Comparison of ENCODE assay signal across 8 mouse cellular contexts in genomic region chrX:85343517-85343916, GRCm38 (mm10).
DNase-seq lines count a peak whose midpoint lies in the region; ATAC-seq and TF ChIP-seq lines count a peak whose summit lies in the region.

No protein-coding gene starts in this region.

- H3K9ac ChIP-seq in forebrain, postnatal 0 days = no peak overlapping the region
- H3K9ac ChIP-seq in kidney, embryonic 15.5 days = no peak overlapping the region
- H3K9ac ChIP-seq in neural tube, embryonic 14.5 days (replicated peaks; ENCODE audit: low read depth, low read length) = no peak overlapping the region

- no peaks in the 10 kb centered on the region for H3K4me1 ChIP-seq in forebrain, postnatal 0 days (ENCODE audit: insufficient read depth)
- H3K4me1 ChIP-seq in kidney, embryonic 15.5 days = no peaks in the 10 kb centered on the region
- no peaks in the 10 kb centered on the region for H3K4me1 ChIP-seq in neural tube, embryonic 14.5 days (ENCODE audit: control insufficient read depth, insufficient read depth, low read length)

- TF ChIP-seq CTCF in forebrain, postnatal 0 days (IDR thresholded peaks at IDR 0.05; ENCODE audit: low read depth) = no peak

- H3K27ac ChIP-seq in forebrain, postnatal 0 days (ENCODE audit: low read depth, low read length) = no peak overlapping the region
- no peak overlapping the region for H3K27ac ChIP-seq in kidney, embryonic 15.5 days
- no peak overlapping the region for H3K27ac ChIP-seq in neural tube, embryonic 14.5 days (ENCODE audit: low read depth, low read length)

- H3K4me2 ChIP-seq in forebrain, postnatal 0 days (ENCODE audit: low read depth) = no peak overlapping the region
- H3K4me2 ChIP-seq in kidney, embryonic 15.5 days = no peak overlapping the region
- no peak overlapping the region for H3K4me2 ChIP-seq in neural tube, embryonic 14.5 days (ENCODE audit: low read depth, low read length)

- no peaks in the 10 kb centered on the region for H3K9me3 ChIP-seq in forebrain, postnatal 0 days (ENCODE audit: low read length)
- H3K9me3 ChIP-seq in kidney, embryonic 15.5 days (replicated peaks) = no peaks in the 10 kb centered on the region
- H3K9me3 ChIP-seq in neural tube, embryonic 14.5 days (ENCODE audit: control insufficient read depth, low read length) = no peaks in the 10 kb centered on the region

- peak; percentile 48; the same call in 1 of the 2 replicates for ATAC-seq in forebrain, postnatal 0 days
- 0 out of 2 replicates have a peak, but pooled peaks have one; percentile 52 for ATAC-seq in kidney, embryonic 15.5 days (replicated peaks; ENCODE audit: low FRiP score)
- ATAC-seq in neural tube, embryonic 14.5 days (ENCODE audit: low read depth) = peak; percentile 60; the same call in 1 of the 2 replicates

- H3K36me3 ChIP-seq in forebrain, postnatal 0 days (ENCODE audit: insufficient read depth) = no peaks in the 10 kb centered on the region
- H3K36me3 ChIP-seq in kidney, embryonic 15.5 days = no peaks in the 10 kb centered on the region
- H3K36me3 ChIP-seq in neural tube, embryonic 14.5 days (ENCODE audit: control insufficient read depth, insufficient read depth, low read length) = no peaks in the 10 kb centered on the region

- no peak overlapping the region for H3K4me3 ChIP-seq in forebrain, postnatal 0 days (ENCODE audit: low read depth, low read length)
- no peak overlapping the region for H3K4me3 ChIP-seq in kidney, embryonic 15.5 days (replicated peaks)
- no peak overlapping the region for H3K4me3 ChIP-seq in neural tube, embryonic 14.5 days (ENCODE audit: low read depth, low read length)

- peak; percentile 6 for DNase-seq in ovary, postnatal 14 days (ENCODE audit: low spot score)
- no peak for DNase-seq in ovary, adult 18-20 months (ENCODE audit: low spot score)
- peak; percentile 1 for DNase-seq in forebrain, postnatal 0 days
- DNase-seq in Muller cell, postnatal 12 days (ENCODE audit: inconsistent ontology term) = no peak
- DNase-seq in adrenal gland, adult 18-20 months (ENCODE audit: low spot score in 2 of 2) = no peak
- DNase-seq in layer of hippocampus, postnatal 36 days = no peak

- no peaks in the 10 kb centered on the region for H3K27me3 ChIP-seq in forebrain, postnatal 0 days (ENCODE audit: insufficient read depth, low read length)
- H3K27me3 ChIP-seq in kidney, embryonic 15.5 days = no peaks in the 10 kb centered on the region
- H3K27me3 ChIP-seq in neural tube, embryonic 14.5 days (ENCODE audit: control insufficient read depth, insufficient read depth, low read length) = no peaks in the 10 kb centered on the region

- 45% methylated on average over 3 of the region's 3 CpGs for WGBS in forebrain, postnatal 0 days
- 27% methylated on average over 3 of the region's 3 CpGs for WGBS in kidney, embryonic 15.5 days
- WGBS in neural tube, embryonic 14.5 days = 21% methylated on average over 3 of the region's 3 CpGs

Comparison
In these comparisons a context has a peak if more than half of its experiments do, and no peak if none do; other contexts are left out.
1. DNase-seq: peak in ovary, postnatal 14 days (single experiment) and forebrain, postnatal 0 days (single experiment); none in ovary, adult 18-20 months (single experiment), Muller cell, postnatal 12 days (single experiment), adrenal gland, adult 18-20 months (0 of 2) and layer of hippocampus, postnatal 36 days (0 of 2).
2. Peak in every context shown above with its lines, with median percentiles within 50 percentile points of each other: ATAC-seq.